Mouse (Mus musculus) MEL (cell line): ENCODE data around the gene Nr2f2.

Experiments
- CHD2 ChIP-seq: IDR thresholded peaks from 2 replicates; pipeline ENCODE4 v1.6.1; 2011; ENCODE audit warnings: low read length, improper control_type of control experiment
- CTCF ChIP-seq, 3 experiments: IDR thresholded peaks in 2 of 3; conservative IDR thresholded peaks in 1 of 3; 2 replicates each; pipeline ENCODE4 v1.5.1; 2011 to 2012; ENCODE audit warnings: low read length in 3 of 3, low read depth in 2 of 3, mild to moderate bottlenecking in 2 of 3, improper control_type of control experiment in 1 of 3, inconsistent platforms in 1 of 3, mixed read lengths in 1 of 3, moderate library complexity in 1 of 3; ENCODE audit not compliant: control insufficient read depth in 1 of 3, insufficient read depth in 1 of 3, poor library complexity in 1 of 3, severe bottlenecking in 1 of 3
- E2F4 ChIP-seq: IDR thresholded peaks from 2 replicates; pipeline ENCODE4 v1.6.1; 2011; ENCODE audit warnings: low read depth, low read length, improper control_type of control experiment, borderline replicate concordance
- EP300 ChIP-seq, 2 experiments: IDR thresholded peaks; 2 replicates each; pipeline ENCODE4 v1.6.1; 2011; ENCODE audit warnings: improper control_type of control experiment in 2 of 2, low read length in 2 of 2, low read depth in 1 of 2, mild to moderate bottlenecking in 1 of 2
- ETS1 ChIP-seq: IDR thresholded peaks from 2 replicates; pipeline ENCODE4 v1.6.1; 2012; ENCODE audit warnings: low read depth, mild to moderate bottlenecking, inconsistent platforms, low read length, improper control_type of control experiment, moderate library complexity
- GABPA ChIP-seq: IDR thresholded peaks from 2 replicates; pipeline ENCODE4 v1.6.1; 2012; ENCODE audit warnings: low read depth, mild to moderate bottlenecking, inconsistent platforms, low read length, improper control_type of control experiment, moderate library complexity
- MEF2A ChIP-seq: IDR thresholded peaks from 2 replicates; pipeline ENCODE4 v1.6.1; 2014; ENCODE audit warnings: low read depth, mild to moderate bottlenecking, inconsistent platforms, low read length, improper control_type of control experiment; ENCODE audit not compliant: poor library complexity, insufficient replicate concordance, severe bottlenecking; ENCODE audit errors: extremely low read depth
- MYC ChIP-seq: IDR thresholded peaks from 2 replicates; pipeline ENCODE4 v1.6.1; 2011; ENCODE audit warnings: low read depth, mild to moderate bottlenecking, low read length, improper control_type of control experiment, moderate library complexity
- POLR2A ChIP-seq, 2 experiments: IDR thresholded peaks; 2 replicates each; pipeline ENCODE4 v1.6.1; 2011 to 2012; ENCODE audit warnings: low read length in 2 of 2, mild to moderate bottlenecking in 2 of 2, control low read depth in 1 of 2, improper control_type of control experiment in 1 of 2, low read depth in 1 of 2, moderate library complexity in 1 of 2; ENCODE audit not compliant: control insufficient read depth in 1 of 2, insufficient read depth in 1 of 2, poor library complexity in 1 of 2
- TAL1 ChIP-seq: IDR thresholded peaks from 2 replicates; pipeline ENCODE4 v1.6.1; 2012; ENCODE audit warnings: mild to moderate bottlenecking, inconsistent platforms, low read length, moderate library complexity, mixed read lengths
- USF1 ChIP-seq: IDR thresholded peaks from 2 replicates; pipeline ENCODE4 v1.6.1; 2014; ENCODE audit warnings: low read depth, mild to moderate bottlenecking, inconsistent platforms, low read length, improper control_type of control experiment, moderate library complexity
- ZC3H11A ChIP-seq: IDR thresholded peaks from 2 replicates; pipeline ENCODE4 v1.6.1; 2012; ENCODE audit warnings: low read depth, mild to moderate bottlenecking, inconsistent platforms, low read length, improper control_type of control experiment
- ZMIZ1 ChIP-seq: IDR thresholded peaks from 2 replicates; pipeline ENCODE4 v1.6.1; 2012; ENCODE audit warnings: low read depth, mild to moderate bottlenecking, inconsistent platforms, low read length, improper control_type of control experiment, moderate library complexity

GRCm38 (mm10) chr7:70382828-70383227, 16.3 kb upstream of the Nr2f2 start:
- TF ChIP-seq TAL1, result no peak
- TF ChIP-seq E2F4, result no peak
- no peak for TF ChIP-seq POLR2A (IDR thresholded peaks at IDR 0.05; ENCODE audit: control insufficient read depth in 1 of 2, insufficient read depth in 1 of 2, low read depth in 1 of 2, low read length in 2 of 2, poor library complexity in 1 of 2)
- TF ChIP-seq GABPA, result no peak
- no peak for TF ChIP-seq CTCF (IDR thresholded peaks at IDR 0.05 in 2 of 3, conservative IDR thresholded peaks at IDR 0.05 in 1 of 3; ENCODE audit: control insufficient read depth in 1 of 3, insufficient read depth in 1 of 3, low read depth in 2 of 3, low read length in 3 of 3, poor library complexity in 1 of 3, severe bottlenecking in 1 of 3)
- no peak for TF ChIP-seq CHD2
- no peak for TF ChIP-seq MEF2A
- TF ChIP-seq ETS1, result no peak
- no peak for TF ChIP-seq ZMIZ1
- no peak for TF ChIP-seq MYC
- no peak for TF ChIP-seq EP300 (IDR thresholded peaks at IDR 0.05; ENCODE audit: low read depth in 1 of 2, low read length in 2 of 2)
- no peak for TF ChIP-seq USF1
- no peak for TF ChIP-seq ZC3H11A
